Mouse (Mus musculus) spleen, adult 2 months (tissue): ENCODE measurements around the gene Gm5901.

Experiments used
- CTCF ChIP-seq: fragments of 200-500 bp; IDR thresholded peaks from 2 replicates; pipeline ENCODE4 v1.5.1; 2011; ENCODE audit warnings: mild to moderate bottlenecking, inconsistent platforms; ENCODE audit not compliant: insufficient read depth, insufficient read length, insufficient replicate concordance; ENCODE audit errors: extremely low read depth
- POLR2A ChIP-seq: fragments of 200-500 bp; IDR thresholded peaks from 2 replicates; pipeline ENCODE4 v1.6.1; 2011; ENCODE audit warnings: low read depth, low read length, inconsistent platforms

- TF ChIP-seq POLR2A (no peak), CTCF (no peak)
Measured at GRCm38 (mm10) chr7:105373509-105373908, 1.3 kb upstream of the Gm5901 start.
